Mouse (Mus musculus) bone marrow macrophage, adult 2 months (primary cell): ENCODE results near the gene Prkca.

Source experiments
- CTCF ChIP-seq: IDR thresholded peaks from 2 replicates; pipeline ENCODE4 v1.5.1; 2012; ENCODE audit warnings: low read depth, mild to moderate bottlenecking, low read length, moderate library complexity
- POLR2A ChIP-seq: IDR thresholded peaks from 2 replicates; pipeline ENCODE4 v1.6.1; 2012; ENCODE audit warnings: mild to moderate bottlenecking, low read depth, low read length, borderline replicate concordance

- TF ChIP-seq POLR2A (no peak), CTCF (no peak)
Observed at GRCm38 (mm10) chr11:108263868-108264267, 79.9 kb downstream of the Prkca start.
